Mouse (Mus musculus): ENCODE measurements around the gene Ndrg3. TPM values are rescaled to one million over a fixed set of nuclear protein-coding genes. Genes with fewer than 3 reads are reported as not detected.
"Not testable (repeated sequence)": the region's sequence is repeated elsewhere in the genome, so short reads cannot be mapped to it uniquely, and the experiment has no call there.

The Ndrg3 gene
- polyA plus RNA-seq, 1 experiment from 2014 or later = 43.3 TPM

- no peak overlapping the region for H3K4me2 ChIP-seq (ENCODE audit: low read depth, low read length)
- ATAC-seq (ENCODE audit: low read depth) = no peak
- H3K27me3 ChIP-seq (replicated peaks; ENCODE audit: control insufficient read depth, insufficient read depth, low read length) = no peaks in the 10 kb centered on the region
- no peaks in the 10 kb centered on the region for H3K4me1 ChIP-seq (ENCODE audit: control insufficient read depth, insufficient read depth, low read length)
- no peak overlapping the region for H3K27ac ChIP-seq (replicated peaks; ENCODE audit: low read depth, low read length)
- WGBS = 75% methylated on average over 3 of the region's 3 CpGs
- no peaks in the 10 kb centered on the region for H3K36me3 ChIP-seq (ENCODE audit: control insufficient read depth, insufficient read depth, low read length)
- no peak overlapping the region for H3K9ac ChIP-seq (ENCODE audit: low read depth, low read length)
- no peak for DNase-seq (ENCODE audit: low spot score)
- no peaks in the 10 kb centered on the region for H3K9me3 ChIP-seq (ENCODE audit: control insufficient read depth, low read length)
- H3K4me3 ChIP-seq (ENCODE audit: low read depth, low read length) = no peak overlapping the region
These were observed 76.3 kb downstream of the Ndrg3 start for GRCm38 (mm10) chr2:156915559-156915958.

DNA sequence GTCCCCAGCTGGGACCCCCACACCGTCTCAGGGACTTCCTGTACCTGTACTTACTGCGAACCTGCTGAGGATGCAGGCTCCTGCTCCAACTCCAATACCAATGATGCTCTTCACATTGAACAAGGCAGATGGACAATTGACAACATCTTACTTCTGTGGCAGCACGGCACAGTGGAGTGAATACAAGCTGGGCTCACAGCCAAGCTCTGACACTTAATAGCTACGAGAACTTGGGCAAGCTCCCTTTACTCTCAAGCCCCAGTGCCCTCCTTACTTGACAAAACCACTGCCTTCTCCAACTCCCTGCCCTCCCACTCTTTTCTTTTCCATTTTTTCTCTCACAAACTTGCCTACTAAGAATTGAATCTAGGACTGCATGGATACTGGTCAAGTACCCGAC is 78.7 kb downstream of the Ndrg3 start:
- H3K9ac ChIP-seq (ENCODE audit: low read depth, low read length) = no peak overlapping the region
- no peaks in the 10 kb centered on the region for H3K27me3 ChIP-seq (replicated peaks; ENCODE audit: control insufficient read depth, insufficient read depth, low read length)
- no peak overlapping the region for H3K4me2 ChIP-seq (ENCODE audit: low read depth, low read length)
- no peaks in the 10 kb centered on the region for H3K9me3 ChIP-seq (ENCODE audit: control insufficient read depth, low read length)
- no peaks in the 10 kb centered on the region for H3K4me1 ChIP-seq (ENCODE audit: control insufficient read depth, insufficient read depth, low read length)
- H3K27ac ChIP-seq (replicated peaks; ENCODE audit: low read depth, low read length) = no peak overlapping the region
- DNase-seq (ENCODE audit: low spot score) (peak; percentile 63), ATAC-seq (ENCODE audit: low read depth) (no peak)
- no peak overlapping the region for H3K4me3 ChIP-seq (ENCODE audit: low read depth, low read length)
- WGBS = 59% methylated on average over 5 of the region's 5 CpGs
- H3K36me3 ChIP-seq (ENCODE audit: control insufficient read depth, insufficient read depth, low read length) = no peaks in the 10 kb centered on the region

DNA sequence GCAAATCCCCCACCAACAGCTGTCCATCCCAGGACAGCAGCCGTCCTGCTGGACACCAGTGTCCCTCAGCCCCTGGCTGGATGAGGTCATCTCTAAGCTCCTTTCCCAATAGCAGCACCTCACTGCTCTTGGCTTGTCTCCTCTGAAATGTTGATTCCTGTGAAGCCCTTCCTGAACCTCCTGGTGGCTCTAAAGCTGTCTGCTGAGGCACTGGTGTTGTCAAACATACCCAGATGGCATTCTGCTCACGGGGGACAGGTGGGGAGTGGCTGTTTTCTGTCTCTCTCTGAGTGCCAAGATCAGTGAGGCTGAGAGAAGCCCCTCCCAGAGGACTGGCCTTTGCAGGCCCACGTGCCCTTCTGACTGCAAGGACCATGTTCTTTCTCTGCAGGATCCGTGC is 85.9 kb downstream of the Ndrg3 start:
- H3K4me3 ChIP-seq (ENCODE audit: low read depth, low read length); H3K9me3 ChIP-seq (ENCODE audit: control insufficient read depth, low read length); H3K4me2 ChIP-seq (ENCODE audit: low read depth, low read length); H3K27me3 ChIP-seq (replicated peaks; ENCODE audit: control insufficient read depth, insufficient read depth, low read length); H3K27ac ChIP-seq (replicated peaks; ENCODE audit: low read depth, low read length); ATAC-seq (ENCODE audit: low read depth); H3K36me3 ChIP-seq (ENCODE audit: control insufficient read depth, insufficient read depth, low read length); H3K9ac ChIP-seq (ENCODE audit: low read depth, low read length); H3K4me1 ChIP-seq (ENCODE audit: control insufficient read depth, insufficient read depth, low read length); DNase-seq (ENCODE audit: low spot score): not testable (repeated sequence)
- 40% methylated on average over 4 of the region's 4 CpGs for WGBS

- H3K4me3 ChIP-seq (ENCODE audit: low read depth, low read length) = no peak overlapping the region
- peak; percentile 43 for DNase-seq (ENCODE audit: low spot score)
- H3K4me2 ChIP-seq (ENCODE audit: low read depth, low read length) = no peak overlapping the region
- H3K27me3 ChIP-seq (replicated peaks; ENCODE audit: control insufficient read depth, insufficient read depth, low read length) = no peaks in the 10 kb centered on the region
- no peaks in the 10 kb centered on the region for H3K4me1 ChIP-seq (ENCODE audit: control insufficient read depth, insufficient read depth, low read length)
- H3K9me3 ChIP-seq (ENCODE audit: control insufficient read depth, low read length) = no peaks in the 10 kb centered on the region
- WGBS = 24% methylated on average over 6 of the region's 6 CpGs
- 0 out of 2 replicates have a peak, but pooled peaks have one; percentile 60 for ATAC-seq (ENCODE audit: low read depth)
- no peaks in the 10 kb centered on the region for H3K36me3 ChIP-seq (ENCODE audit: control insufficient read depth, insufficient read depth, low read length)
- no peak overlapping the region for H3K27ac ChIP-seq (replicated peaks; ENCODE audit: low read depth, low read length)
- no peak overlapping the region for H3K9ac ChIP-seq (ENCODE audit: low read depth, low read length)
These were observed 86.7 kb downstream of the Ndrg3 start for GRCm38 (mm10) chr2:156904976-156905717.

- Histone ChIP-seq H3K4me2 (ENCODE audit: low read depth, low read length) (no peak overlapping the region), H3K27ac (replicated peaks; ENCODE audit: low read depth, low read length) (no peak overlapping the region), H3K9me3 (ENCODE audit: control insufficient read depth, low read length) (no peaks in the 10 kb centered on the region), H3K36me3 (ENCODE audit: control insufficient read depth, insufficient read depth, low read length) (no peaks in the 10 kb centered on the region), H3K27me3 (replicated peaks; ENCODE audit: control insufficient read depth, insufficient read depth, low read length) (no peaks in the 10 kb centered on the region), H3K9ac (ENCODE audit: low read depth, low read length) (no peak overlapping the region), H3K4me3 (ENCODE audit: low read depth, low read length) (no peak overlapping the region), H3K4me1 (ENCODE audit: control insufficient read depth, insufficient read depth, low read length) (no peaks in the 10 kb centered on the region)
- ATAC-seq (ENCODE audit: low read depth) (no peak), DNase-seq (ENCODE audit: low spot score) (no peak)
- WGBS = 26% methylated on average over 2 of the region's 2 CpGs
These were observed 88.5 kb downstream of the Ndrg3 start for GRCm38 (mm10) chr2:156903367-156903766.

GRCm38 (mm10) chr2:156902411-156902810 is 89.4 kb downstream of the Ndrg3 start:
- ATAC-seq (ENCODE audit: low read depth); H3K9me3 ChIP-seq (ENCODE audit: control insufficient read depth, low read length); H3K27ac ChIP-seq (replicated peaks; ENCODE audit: low read depth, low read length); H3K4me2 ChIP-seq (ENCODE audit: low read depth, low read length); DNase-seq (ENCODE audit: low spot score); H3K9ac ChIP-seq (ENCODE audit: low read depth, low read length); H3K4me3 ChIP-seq (ENCODE audit: low read depth, low read length); H3K4me1 ChIP-seq (ENCODE audit: control insufficient read depth, insufficient read depth, low read length); H3K27me3 ChIP-seq (replicated peaks; ENCODE audit: control insufficient read depth, insufficient read depth, low read length); H3K36me3 ChIP-seq (ENCODE audit: control insufficient read depth, insufficient read depth, low read length): not testable (repeated sequence)
- 85% methylated on average over 3 of the region's 4 CpGs for WGBS

DNA sequence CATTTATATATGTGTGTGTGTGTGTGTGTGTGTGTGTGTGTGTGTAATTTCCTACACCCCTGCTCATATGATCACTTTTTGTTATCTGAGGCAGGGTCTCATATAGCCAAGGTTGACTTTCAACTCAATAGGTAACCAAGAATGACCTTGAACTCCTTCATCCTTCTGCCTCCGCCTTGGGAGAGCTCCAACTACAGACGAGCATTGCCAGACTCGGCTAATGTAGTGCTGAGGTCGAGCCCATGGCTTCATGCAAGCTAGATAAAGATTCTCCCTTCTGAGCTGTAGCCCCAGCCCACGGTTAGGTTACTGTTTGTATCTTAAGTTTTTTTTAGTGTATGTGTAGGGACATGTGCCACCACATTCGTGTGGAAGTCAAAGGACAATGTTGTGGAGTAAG is 90.0 kb downstream of the Ndrg3 start:
- H3K27ac ChIP-seq (replicated peaks; ENCODE audit: low read depth, low read length) = no peak overlapping the region
- WGBS = 80% methylated on average over 6 of the region's 6 CpGs
- DNase-seq (ENCODE audit: low spot score) = no peak
- no peaks in the 10 kb centered on the region for H3K9me3 ChIP-seq (ENCODE audit: control insufficient read depth, low read length)
- no peak overlapping the region for H3K9ac ChIP-seq (ENCODE audit: low read depth, low read length)
- H3K4me2 ChIP-seq (ENCODE audit: low read depth, low read length) = no peak overlapping the region
- H3K36me3 ChIP-seq (ENCODE audit: control insufficient read depth, insufficient read depth, low read length) = no peaks in the 10 kb centered on the region
- H3K4me3 ChIP-seq (ENCODE audit: low read depth, low read length) = no peak overlapping the region
- ATAC-seq (ENCODE audit: low read depth) = no peak
- no peaks in the 10 kb centered on the region for H3K4me1 ChIP-seq (ENCODE audit: control insufficient read depth, insufficient read depth, low read length)
- no peaks in the 10 kb centered on the region for H3K27me3 ChIP-seq (replicated peaks; ENCODE audit: control insufficient read depth, insufficient read depth, low read length)

GRCm38 (mm10) chr2:156901344-156901743 is 90.5 kb downstream of the Ndrg3 start:
- ATAC-seq (ENCODE audit: low read depth) (no peak), DNase-seq (ENCODE audit: low spot score) (no peak)

GRCm38 (mm10) chr2:156899184-156899583 is 92.7 kb downstream of the Ndrg3 start:
- no peaks in the 10 kb centered on the region for H3K27me3 ChIP-seq (replicated peaks; ENCODE audit: control insufficient read depth, insufficient read depth, low read length)
- no peaks in the 10 kb centered on the region for H3K4me1 ChIP-seq (ENCODE audit: control insufficient read depth, insufficient read depth, low read length)
- DNase-seq (ENCODE audit: low spot score) = no peak
- no peaks in the 10 kb centered on the region for H3K9me3 ChIP-seq (ENCODE audit: control insufficient read depth, low read length)
- H3K36me3 ChIP-seq (ENCODE audit: control insufficient read depth, insufficient read depth, low read length) = no peaks in the 10 kb centered on the region
- no peak overlapping the region for H3K4me3 ChIP-seq (ENCODE audit: low read depth, low read length)
- H3K4me2 ChIP-seq (ENCODE audit: low read depth, low read length) = no peak overlapping the region
- no peak for ATAC-seq (ENCODE audit: low read depth)
- H3K27ac ChIP-seq (replicated peaks; ENCODE audit: low read depth, low read length) = no peak overlapping the region
- WGBS = 84% methylated on average over 4 of the region's 4 CpGs
- H3K9ac ChIP-seq (ENCODE audit: low read depth, low read length) = no peak overlapping the region

More at GRCm38 (mm10) chr2:156901344-156901743, 90.5 kb downstream of the Ndrg3 start:
- Histone ChIP-seq H3K4me2 (ENCODE audit: low read depth, low read length) (no peak overlapping the region), H3K9me3 (ENCODE audit: control insufficient read depth, low read length) (no peaks in the 10 kb centered on the region), H3K9ac (ENCODE audit: low read depth, low read length) (no peak overlapping the region), H3K4me3 (ENCODE audit: low read depth, low read length) (no peak overlapping the region), H3K36me3 (ENCODE audit: control insufficient read depth, insufficient read depth, low read length) (no peaks in the 10 kb centered on the region), H3K27ac (replicated peaks; ENCODE audit: low read depth, low read length) (no peak overlapping the region), H3K27me3 (replicated peaks; ENCODE audit: control insufficient read depth, insufficient read depth, low read length) (no peaks in the 10 kb centered on the region), H3K4me1 (ENCODE audit: control insufficient read depth, insufficient read depth, low read length) (no peaks in the 10 kb centered on the region)
- 76% methylated on average over 2 of the region's 2 CpGs for WGBS
